Mouse (Mus musculus) heart, adult 2 months (tissue): ENCODE results near the gene Gcdh.

Experiments used
- CTCF ChIP-seq: fragments of 200-600 bp; IDR thresholded peaks from 2 replicates; pipeline ENCODE4 v1.8.1; 2022; ENCODE audit warnings: antibody characterized with exemption, mild to moderate bottlenecking, moderate library complexity
- EP300 ChIP-seq: fragments of 200-500 bp; IDR thresholded peaks from 2 replicates; pipeline ENCODE4 v1.6.1; 2011; ENCODE audit warnings: low read depth, low read length, control low read depth; ENCODE audit not compliant: insufficient read depth
- POLR2A ChIP-seq: fragments of 200-500 bp; IDR thresholded peaks from 2 replicates; pipeline ENCODE4 v1.6.1; 2011; ENCODE audit warnings: mild to moderate bottlenecking, low read depth, low read length, control low read depth; ENCODE audit not compliant: insufficient read depth

- TF ChIP-seq CTCF (no peak), POLR2A (no peak), EP300 (no peak)
These were observed 21.3 kb downstream of the Gcdh start for GRCm38 (mm10) chr8:84872309-84872965.
